Mouse (Mus musculus) erythroblast, embryonic 14.5 days (primary cell): ENCODE measurements around the gene Ttc21b.

Source experiments
- GATA1 ChIP-seq: IDR thresholded peaks from 2 replicates; pipeline ENCODE4 v1.6.1; 2012; ENCODE audit warnings: low read length, inconsistent platforms, mixed read lengths
- TAL1 ChIP-seq: IDR thresholded peaks from 3 replicates; pipeline ENCODE4 v1.6.1; 2012; ENCODE audit warnings: low read length, inconsistent platforms, mixed read lengths

GRCm38 (mm10) chr2:66142268-66142667, 114.1 kb downstream of the Ttc21b start:
- TF ChIP-seq GATA1: no peak
- TF ChIP-seq TAL1: no peak
